Mouse (Mus musculus) neural tube, embryonic 11.5 days (tissue): ENCODE measurements around the gene Gapdh. TPM values are rescaled to one million over a fixed set of nuclear protein-coding genes. Genes with fewer than 3 reads are reported as not detected.
A peak's percentile ranks its signal among the peaks of the same experiment; 100 is the strongest.

Experiments
- ATAC-seq: fragments of 200-750 bp; cut with Nextera tagmentation; 2 replicates; pipeline ENCODE4 v1.8.0; 2017; ENCODE audit warnings: moderate number of reproducible peaks, mild to moderate bottlenecking, moderate TSS enrichment, moderate library complexity; ENCODE audit not compliant: insufficient read depth, low FRiP score, low TSS enrichment
- DNase-seq: peaks from one replicate; pipeline ENCODE4 v3.0.0-alpha.2; 2015; ENCODE audit warnings: low spot score
- H3K27ac ChIP-seq: fragments of 300-500 bp; sonication (generic); 2 replicates; pipeline ENCODE4 v1.5.1; 2014; ENCODE audit warnings: low read depth, mild to moderate bottlenecking, low read length
- H3K27me3 ChIP-seq: fragments of 300-500 bp; sonication (generic); 2 replicates; pipeline ENCODE4 v1.6.1; 2014; ENCODE audit warnings: mild to moderate bottlenecking, low read length, mixed read lengths; ENCODE audit not compliant: control insufficient read depth, insufficient read depth
- H3K36me3 ChIP-seq: fragments of 300-500 bp; sonication (generic); 2 replicates; pipeline ENCODE4 v1.6.1; 2014; ENCODE audit warnings: mild to moderate bottlenecking, low read length, moderate library complexity, mixed read lengths; ENCODE audit not compliant: control insufficient read depth, insufficient read depth
- H3K4me1 ChIP-seq: fragments of 300-500 bp; sonication (generic); 2 replicates; pipeline ENCODE4 v1.6.1; 2014; ENCODE audit warnings: low read length, mixed read lengths; ENCODE audit not compliant: control insufficient read depth, insufficient read depth
- H3K4me2 ChIP-seq: fragments of 300-500 bp; sonication (generic); 2 replicates; pipeline ENCODE4 v1.6.1; 2014; ENCODE audit warnings: low read depth, mild to moderate bottlenecking, moderate library complexity
- H3K4me3 ChIP-seq: fragments of 300-500 bp; sonication (generic); 2 replicates; pipeline ENCODE4 v1.5.1; 2014; ENCODE audit warnings: low read depth, low read length
- H3K9ac ChIP-seq: fragments of 300-500 bp; sonication (generic); 2 replicates; pipeline ENCODE4 v1.6.1; 2014; ENCODE audit warnings: mild to moderate bottlenecking, low read length
- H3K9me3 ChIP-seq: fragments of 300-500 bp; sonication (generic); 2 replicates; pipeline ENCODE4 v1.6.1; 2016; ENCODE audit warnings: low read length; ENCODE audit not compliant: control insufficient read depth
- WGBS: fragments of 180-500 bp; shearing (Covaris S2); extraction: QIAGEN DNeasy Blood & Tissue Kit; methylation state at CpG from one replicate; pipeline ENCODE4 v1.1.7; 2014; 5-methylcytosine and 5-hydroxymethylcytosine counted together
- polyA plus RNA-seq: library from polyadenylated mRNA; unstranded; fragments of >200 nt; fragmentation: Nextera tagmentation; extraction: Ambion mirVana; gene quantifications from 2 replicates; pipeline ENCODE4 v1.2.1, GENCODE M21; 2014

Gapdh gene
- polyA plus RNA-seq, 1 experiment from 2014 or later = 2,338 TPM

GRCm38 (mm10) chr6:125149569-125149950 is 16.7 kb downstream of the Gapdh start:
- H3K9ac ChIP-seq = no peak overlapping the region

GRCm38 (mm10) chr6:125148926-125149568 is 17.2 kb downstream of the Gapdh start:
- Histone ChIP-seq H3K4me3 (no peak overlapping the region), H3K9ac (0 out of 2 replicates have a peak overlapping the region, but pooled peaks have one; percentile 22), H3K36me3 (peaks cover 9% of the 10 kb centered on the region), H3K27me3 (no peaks in the 10 kb centered on the region), H3K4me2 (no peak overlapping the region), H3K9me3 (no peaks in the 10 kb centered on the region), H3K27ac (no peak overlapping the region), H3K4me1 (peaks cover 35% of the 10 kb centered on the region)
- WGBS = 74% methylated on average over 16 of the region's 16 CpGs
- DNase-seq = no peak
- ATAC-seq = no peak

More at GRCm38 (mm10) chr6:125149569-125149950, 16.7 kb downstream of the Gapdh start:
- DNase-seq (no peak), ATAC-seq (no peak)
- H3K4me2 ChIP-seq = no peak overlapping the region
- H3K27ac ChIP-seq = no peak overlapping the region
- peaks cover 9% of the 10 kb centered on the region for H3K36me3 ChIP-seq
- WGBS = 84% methylated on average over 5 of the region's 7 CpGs
- H3K4me3 ChIP-seq = no peak overlapping the region
- no peaks in the 10 kb centered on the region for H3K27me3 ChIP-seq
- no peaks in the 10 kb centered on the region for H3K9me3 ChIP-seq
- H3K4me1 ChIP-seq = peaks cover 32% of the 10 kb centered on the region

GRCm38 (mm10) chr6:125148251-125148925 is 17.9 kb downstream of the Gapdh start:
- Histone ChIP-seq H3K9me3 (no peaks in the 10 kb centered on the region), H3K36me3 (peaks cover 9% of the 10 kb centered on the region), H3K4me3 (no peak overlapping the region), H3K4me1 (peaks cover 35% of the 10 kb centered on the region), H3K27ac (no peak overlapping the region), H3K27me3 (no peaks in the 10 kb centered on the region), H3K9ac (peak overlapping the region; percentile 32; the same call in 1 of the 2 replicates), H3K4me2 (no peak overlapping the region; the same call in 1 of the 2 replicates)
- no peak for DNase-seq
- no peak for ATAC-seq
- WGBS = 73% methylated on average over 18 of the region's 18 CpGs

- Histone ChIP-seq H3K9me3 (no peaks in the 10 kb centered on the region), H3K4me2 (peak overlapping the region; percentile 86; the same call in 1 of the 2 replicates), H3K4me1 (peaks cover 35% of the 10 kb centered on the region), H3K27me3 (no peaks in the 10 kb centered on the region), H3K9ac (no peak overlapping the region; the same call in 1 of the 2 replicates), H3K27ac (no peak overlapping the region), H3K36me3 (peaks cover 9% of the 10 kb centered on the region), H3K4me3 (0 out of 2 replicates have a peak overlapping the region, but pooled peaks have one; percentile 86)
- ATAC-seq = no peak
- DNase-seq = no peak
- 63% methylated on average over 10 of the region's 10 CpGs for WGBS
These were observed 18.9 kb downstream of the Gapdh start for GRCm38 (mm10) chr6:125147329-125147728.

GRCm38 (mm10) chr6:125146797-125147196 is 19.5 kb downstream of the Gapdh start:
- Histone ChIP-seq H3K4me2 (peak overlapping the region; percentile 86), H3K4me1 (peaks cover 35% of the 10 kb centered on the region), H3K36me3 (peaks cover 12% of the 10 kb centered on the region), H3K4me3 (peak overlapping the region; percentile 86), H3K27me3 (no peaks in the 10 kb centered on the region), H3K9me3 (no peaks in the 10 kb centered on the region), H3K9ac (peak overlapping the region; percentile 39), H3K27ac (no peak overlapping the region)
- WGBS = 83% methylated on average over 4 of the region's 4 CpGs
- no peak for DNase-seq
- no peak for ATAC-seq

- Histone ChIP-seq H3K27ac (no peak overlapping the region), H3K4me3 (peak overlapping the region; percentile 86), H3K27me3 (no peaks in the 10 kb centered on the region), H3K4me1 (peaks cover 35% of the 10 kb centered on the region), H3K4me2 (peak overlapping the region; percentile 86), H3K9ac (peak overlapping the region; percentile 91), H3K36me3 (peaks cover 14% of the 10 kb centered on the region), H3K9me3 (no peaks in the 10 kb centered on the region)
- 59% methylated on average over 7 of the region's 7 CpGs for WGBS
- DNase-seq (no peak), ATAC-seq (no peak)
These were observed 20.1 kb downstream of the Gapdh start for GRCm38 (mm10) chr6:125146148-125146547.

- peak; percentile 73 for ATAC-seq
These were observed 20.8 kb downstream of the Gapdh start for GRCm38 (mm10) chr6:125145479-125145951.

GRCm38 (mm10) chr6:125145001-125145400 is 21.3 kb downstream of the Gapdh start, which contains the start of gene Iffo1:
TSS of gene Iffo1 (plus strand) at chr6:125145241.
- ATAC-seq = peak; percentile 96
- WGBS = under 1% methylated on average over 16 of the region's 16 CpGs
- peak within 1 kb of the TSS; percentile 91 for H3K9ac ChIP-seq
- no peaks in the 10 kb centered on the region for H3K27me3 ChIP-seq
- peak within 1 kb of the TSS; percentile 96 for H3K27ac ChIP-seq
- peaks cover 22% of the 10 kb centered on the region for H3K36me3 ChIP-seq
- peak; percentile 91 for DNase-seq
- H3K4me2 ChIP-seq = peak within 1 kb of the TSS; percentile 86
- H3K9me3 ChIP-seq = no peaks in the 10 kb centered on the region
- peak within 1 kb of the TSS; percentile 86 for H3K4me3 ChIP-seq
- peaks cover 35% of the 10 kb centered on the region for H3K4me1 ChIP-seq

More at GRCm38 (mm10) chr6:125145479-125145951, 20.8 kb downstream of the Gapdh start:
- H3K27ac ChIP-seq = peak overlapping the region; percentile 96
- 3% methylated on average over 35 of the region's 35 CpGs for WGBS
- H3K9ac ChIP-seq = peak overlapping the region; percentile 91
- H3K9me3 ChIP-seq = no peaks in the 10 kb centered on the region
- peaks cover 19% of the 10 kb centered on the region for H3K36me3 ChIP-seq
- H3K4me2 ChIP-seq = peak overlapping the region; percentile 86
- no peak for DNase-seq
- H3K27me3 ChIP-seq = no peaks in the 10 kb centered on the region
- peaks cover 35% of the 10 kb centered on the region for H3K4me1 ChIP-seq
- H3K4me3 ChIP-seq = peak overlapping the region; percentile 86
